Mouse (Mus musculus) lung, embryonic 14.5 days (tissue): Measurements from ENCODE around the gene Cdh4. TPM values are rescaled to one million over a fixed set of nuclear protein-coding genes. Genes with fewer than 3 reads are reported as not detected.

Source experiments
- ATAC-seq: fragments of 200-750 bp; cut with Nextera tagmentation; 2 replicates; pipeline ENCODE4 v1.8.0; 2017; ENCODE audit warnings: mild to moderate bottlenecking, moderate TSS enrichment, moderate library complexity; ENCODE audit not compliant: insufficient read depth
- DNase-seq: peaks from one replicate; pipeline ENCODE4 v3.0.0-alpha.2; 2015
- H3K27ac ChIP-seq: fragments of 300-500 bp; sonication (generic); 2 replicates; pipeline ENCODE4 v1.5.1; 2014; ENCODE audit warnings: low read depth, mild to moderate bottlenecking, moderate library complexity
- H3K27me3 ChIP-seq: fragments of 300-500 bp; sonication (generic); 2 replicates; pipeline ENCODE4 v1.6.1; 2014; ENCODE audit warnings: low read length, control low read depth; ENCODE audit not compliant: insufficient read depth
- H3K36me3 ChIP-seq: fragments of 300-500 bp; sonication (generic); 2 replicates; pipeline ENCODE4 v1.6.1; 2014; ENCODE audit warnings: control low read depth; ENCODE audit not compliant: insufficient read depth
- H3K4me1 ChIP-seq: fragments of 300-500 bp; sonication (generic); 2 replicates; pipeline ENCODE4 v1.6.1; 2014; ENCODE audit warnings: antibody characterized with exemption, control low read depth; ENCODE audit not compliant: insufficient read depth
- H3K4me2 ChIP-seq: fragments of 300-500 bp; sonication (generic); 2 replicates; pipeline ENCODE4 v1.6.1; 2014; ENCODE audit warnings: mild to moderate bottlenecking
- H3K4me3 ChIP-seq: fragments of 300-500 bp; sonication (generic); 2 replicates; pipeline ENCODE4 v1.5.1; 2014; ENCODE audit warnings: low read depth, low read length
- H3K9ac ChIP-seq: fragments of 300-500 bp; sonication (generic); 2 replicates; pipeline ENCODE4 v1.6.1; 2014
- H3K9me3 ChIP-seq: fragments of 300-500 bp; sonication (generic); 2 replicates; pipeline ENCODE4 v1.6.1; 2016; ENCODE audit warnings: low read depth, low read length, control low read depth
- CTCF ChIP-seq: IDR thresholded peaks from 2 replicates; pipeline ENCODE4 v1.5.1; 2016; ENCODE audit warnings: antibody characterized with exemption, low read depth
- WGBS: fragments of 180-500 bp; shearing (Covaris S2); extraction: QIAGEN DNeasy Blood & Tissue Kit; methylation state at CpG from one replicate; pipeline ENCODE4 v1.1.7; 2014; 5-methylcytosine and 5-hydroxymethylcytosine counted together
- polyA plus RNA-seq: library from polyadenylated mRNA; unstranded; fragments of >200 nt; fragmentation: Nextera tagmentation; extraction: Ambion mirVana; gene quantifications from 2 replicates; pipeline ENCODE4 v1.2.1, GENCODE M21; 2014

Cdh4 gene
- polyA plus RNA-seq, 1 experiment from 2014 or later = 4.9 TPM

DNA sequence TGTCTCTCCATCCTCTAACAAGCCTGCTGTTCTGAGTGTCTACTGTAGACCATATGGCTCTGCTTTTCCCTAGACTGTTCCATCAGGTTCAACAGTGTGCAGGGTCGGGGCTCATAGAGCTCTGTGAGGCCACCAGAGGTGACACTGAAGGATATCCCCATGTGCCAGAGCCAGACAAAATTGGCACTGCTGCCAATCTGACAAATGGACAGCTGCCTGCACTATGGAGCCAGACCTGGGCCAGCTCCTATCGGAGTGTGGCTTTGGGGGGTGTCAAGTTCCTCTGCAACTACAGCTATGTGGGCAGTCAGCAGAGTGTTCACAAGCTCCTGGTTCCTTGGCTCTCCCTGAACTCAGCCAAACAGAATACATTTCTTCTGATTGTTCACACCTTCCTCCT is 164.1 kb downstream of the Cdh4 start:
- no peak overlapping the region for H3K27ac ChIP-seq
- H3K4me1 ChIP-seq = no peaks in the 10 kb centered on the region
- no peak for TF ChIP-seq CTCF
- H3K4me2 ChIP-seq = no peak overlapping the region
- WGBS = 59% methylated on average over 2 of the region's 2 CpGs
- no peak for DNase-seq
- no peaks in the 10 kb centered on the region for H3K27me3 ChIP-seq
- no peaks in the 10 kb centered on the region for H3K36me3 ChIP-seq
- no peak overlapping the region for H3K9ac ChIP-seq
- no peak for ATAC-seq
- no peak overlapping the region for H3K4me3 ChIP-seq
- no peaks in the 10 kb centered on the region for H3K9me3 ChIP-seq

DNA sequence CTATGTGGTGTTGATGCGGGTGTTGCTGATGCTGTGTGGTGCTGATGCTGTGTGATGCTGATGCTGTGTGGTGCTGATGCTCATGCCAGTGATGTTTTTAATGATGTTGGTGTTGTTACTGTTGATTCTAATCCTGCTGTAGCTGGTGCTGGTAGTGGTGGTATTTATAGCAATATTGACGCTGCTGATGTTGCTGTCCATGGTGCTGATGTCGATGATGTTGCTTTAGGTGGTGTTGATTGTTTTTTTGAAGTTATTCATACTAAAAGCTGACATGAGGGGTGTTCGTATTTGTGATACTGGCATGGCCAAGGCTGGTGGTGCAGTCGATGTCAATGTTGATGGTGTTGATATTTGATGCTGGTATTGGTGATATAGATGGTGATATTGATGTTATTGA is 173.7 kb downstream of the Cdh4 start:
- Histone ChIP-seq H3K4me2 (no peak overlapping the region), H3K4me1 (no peaks in the 10 kb centered on the region), H3K4me3 (no peak overlapping the region), H3K9ac (no peak overlapping the region), H3K27ac (no peak overlapping the region), H3K27me3 (no peaks in the 10 kb centered on the region), H3K36me3 (no peaks in the 10 kb centered on the region), H3K9me3 (no peaks in the 10 kb centered on the region)
- no peak for TF ChIP-seq CTCF
- ATAC-seq (no peak), DNase-seq (peak; percentile 84)
- 39% methylated on average over 5 of the region's 5 CpGs for WGBS

- no peak overlapping the region for H3K4me2 ChIP-seq
- 61% methylated on average over 17 of the region's 17 CpGs for WGBS
- no peak overlapping the region for H3K9ac ChIP-seq
- no peaks in the 10 kb centered on the region for H3K4me1 ChIP-seq
- DNase-seq (no peak), ATAC-seq (no peak)
- H3K4me3 ChIP-seq = no peak overlapping the region
- no peaks in the 10 kb centered on the region for H3K9me3 ChIP-seq
- H3K36me3 ChIP-seq = no peaks in the 10 kb centered on the region
- no peak for TF ChIP-seq CTCF
- H3K27me3 ChIP-seq = no peaks in the 10 kb centered on the region
- no peak overlapping the region for H3K27ac ChIP-seq
Measured at GRCm38 (mm10) chr2:179623643-179624473, 181.6 kb downstream of the Cdh4 start.

- no peak for ATAC-seq
- 0 out of 2 replicates have a peak, but pooled peaks have one; percentile 6 for TF ChIP-seq CTCF
- WGBS = 77% methylated on average over 2 of the region's 2 CpGs
- Histone ChIP-seq H3K4me2 (no peak overlapping the region), H3K27ac (no peak overlapping the region), H3K9ac (no peak overlapping the region), H3K4me3 (no peak overlapping the region), H3K4me1 (no peaks in the 10 kb centered on the region), H3K9me3 (no peaks in the 10 kb centered on the region), H3K36me3 (no peaks in the 10 kb centered on the region), H3K27me3 (no peaks in the 10 kb centered on the region)
- no peak for DNase-seq
Measured at GRCm38 (mm10) chr2:179627563-179627962, 185.3 kb downstream of the Cdh4 start.

DNA sequence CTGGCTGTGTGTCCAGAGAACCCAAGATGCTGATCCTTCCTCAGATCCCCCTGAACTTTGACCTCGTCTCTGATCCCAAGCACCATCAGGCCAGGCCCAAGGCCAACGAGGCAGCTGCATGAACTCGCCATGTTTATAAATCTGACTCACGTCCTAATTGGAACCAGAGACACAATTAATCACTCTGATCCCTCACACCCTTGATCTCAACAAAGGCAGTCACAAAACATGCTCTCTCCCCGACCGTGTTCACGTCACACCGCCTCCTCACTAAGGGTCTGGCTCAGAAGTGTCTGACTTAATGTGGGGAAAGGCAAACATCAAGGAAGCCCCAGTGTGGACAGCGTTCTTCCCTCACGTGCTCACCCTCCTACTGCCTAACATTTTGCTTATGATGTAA is 188.5 kb downstream of the Cdh4 start:
- DNase-seq = no peak
- TF ChIP-seq CTCF = no peak
- Histone ChIP-seq H3K9me3 (no peaks in the 10 kb centered on the region), H3K27ac (no peak overlapping the region), H3K27me3 (no peaks in the 10 kb centered on the region), H3K4me2 (no peak overlapping the region), H3K4me1 (no peaks in the 10 kb centered on the region), H3K4me3 (no peak overlapping the region), H3K9ac (no peak overlapping the region), H3K36me3 (no peaks in the 10 kb centered on the region)
- 25% methylated on average over 10 of the region's 10 CpGs for WGBS
- no peak for ATAC-seq

DNA sequence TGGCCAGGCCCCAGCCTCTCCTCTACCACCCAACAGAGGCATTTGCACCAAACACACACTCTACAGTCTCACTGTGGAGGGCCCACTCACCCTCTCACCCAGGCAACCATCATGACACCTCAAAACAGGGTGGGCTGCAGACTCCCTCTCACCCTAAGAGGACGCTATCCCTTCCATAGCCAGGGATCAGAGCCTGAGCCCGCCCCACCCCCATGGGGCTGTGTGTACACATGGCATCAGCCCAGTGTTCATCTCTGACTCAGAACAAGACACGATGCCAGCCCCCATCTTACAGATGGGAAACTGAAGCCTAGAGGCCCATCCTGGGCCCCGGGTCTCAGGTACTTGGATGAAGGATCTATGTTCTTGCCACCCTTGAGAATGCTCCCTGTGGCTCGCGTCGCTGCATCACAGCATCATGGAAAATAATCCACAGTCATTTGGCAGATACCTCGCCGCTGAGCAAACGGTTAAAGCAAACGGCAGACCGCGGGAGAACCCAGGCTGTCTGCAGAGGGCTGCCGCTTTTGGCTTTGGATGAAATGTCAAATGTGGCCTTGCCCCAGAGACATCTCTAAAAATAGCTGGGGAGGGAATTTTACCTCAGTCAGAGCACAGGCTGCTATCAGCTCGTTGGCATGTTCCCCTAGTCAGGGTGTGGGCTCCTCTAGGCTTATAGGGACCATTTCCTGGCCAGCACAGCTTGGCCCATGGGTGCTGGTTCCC is 198.5 kb downstream of the Cdh4 start:
- no peak for TF ChIP-seq CTCF
- ATAC-seq (no peak; the same call in 1 of the 2 replicates), DNase-seq (no peak)
- Histone ChIP-seq H3K27ac (no peak overlapping the region), H3K4me1 (no peaks in the 10 kb centered on the region), H3K9ac (no peak overlapping the region), H3K36me3 (no peaks in the 10 kb centered on the region), H3K4me3 (no peak overlapping the region), H3K9me3 (no peaks in the 10 kb centered on the region), H3K4me2 (no peak overlapping the region), H3K27me3 (no peaks in the 10 kb centered on the region)
- 68% methylated on average over 15 of the region's 15 CpGs for WGBS

DNA sequence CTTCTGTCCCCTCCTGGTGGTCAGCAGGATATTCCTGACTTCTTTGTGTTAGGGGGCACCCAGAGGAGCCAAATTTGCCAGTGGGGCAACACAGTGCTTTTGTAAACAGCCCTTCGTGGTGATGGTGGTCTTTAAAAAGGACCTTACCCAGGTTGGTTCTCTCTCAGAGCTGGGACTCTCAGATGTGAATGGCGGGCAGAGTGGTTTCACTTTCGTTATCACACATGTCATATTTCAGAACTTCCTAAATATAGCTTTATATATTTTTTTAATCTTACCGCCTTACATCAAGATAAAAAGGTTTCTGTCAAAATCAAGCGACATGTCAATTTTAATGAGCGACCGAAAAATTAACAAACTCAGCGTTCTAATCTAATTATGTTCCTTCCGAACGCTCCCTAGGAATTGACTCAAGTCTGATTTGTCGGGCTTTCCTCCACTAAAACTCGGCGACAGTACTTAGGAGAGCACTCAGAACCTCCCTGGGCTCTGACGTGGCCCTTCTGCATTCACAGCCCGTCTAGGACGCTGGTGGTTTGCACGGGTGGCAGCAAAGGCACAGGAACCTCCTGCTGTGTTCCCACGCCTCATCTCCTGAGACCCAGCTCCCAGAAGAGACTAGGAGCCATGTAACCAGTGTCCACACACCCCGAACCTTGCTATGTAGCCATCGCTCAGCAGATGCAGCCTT is 206.5 kb downstream of the Cdh4 start:
- H3K36me3 ChIP-seq = no peaks in the 10 kb centered on the region
- 79% methylated on average over 20 of the region's 20 CpGs for WGBS
- H3K9ac ChIP-seq = no peak overlapping the region
- ATAC-seq (no peak), DNase-seq (no peak)
- no peaks in the 10 kb centered on the region for H3K4me1 ChIP-seq
- H3K27ac ChIP-seq = no peak overlapping the region
- no peak overlapping the region for H3K4me3 ChIP-seq
- no peaks in the 10 kb centered on the region for H3K9me3 ChIP-seq
- H3K4me2 ChIP-seq = no peak overlapping the region
- no peak for TF ChIP-seq CTCF
- H3K27me3 ChIP-seq = no peaks in the 10 kb centered on the region
